Mouse (Mus musculus): ENCODE measurements around the gene Ywhaq. TPM values are rescaled to one million over a fixed set of nuclear protein-coding genes. Genes with fewer than 3 reads are reported as not detected.
A peak's percentile ranks its signal among the peaks of the same experiment; 100 is the strongest.

Gene Ywhaq
- total RNA-seq (2021), result 10 to 100 TPM; 81.9 to 99.8 TPM
- long read RNA-seq, experiment 1, transcript Ywhaq-202 (6 exons, 2,197 nt), result major isoform, 123 of 177 reads
- long read RNA-seq, experiment 1, transcript Ywhaq-201 (5 exons, 2,110 nt), result minor isoform, 21 of 177 reads
- long read RNA-seq, experiment 1, partial matches to known transcripts, result 2 of 177 reads
- long read RNA-seq, experiment 1, other reads (novel, unspliced or antisense), result 30 of 177 reads
- long read RNA-seq, experiment 2, transcript Ywhaq-202 (6 exons, 2,197 nt), result major isoform, 124 of 162 reads
- long read RNA-seq, experiment 2, transcript Ywhaq-201 (5 exons, 2,110 nt), result minor isoform, 18 of 162 reads
- long read RNA-seq, experiment 2, partial matches to known transcripts, result 0 of 162 reads
- long read RNA-seq, experiment 2, other reads (novel, unspliced or antisense), result 20 of 162 reads

DNA sequence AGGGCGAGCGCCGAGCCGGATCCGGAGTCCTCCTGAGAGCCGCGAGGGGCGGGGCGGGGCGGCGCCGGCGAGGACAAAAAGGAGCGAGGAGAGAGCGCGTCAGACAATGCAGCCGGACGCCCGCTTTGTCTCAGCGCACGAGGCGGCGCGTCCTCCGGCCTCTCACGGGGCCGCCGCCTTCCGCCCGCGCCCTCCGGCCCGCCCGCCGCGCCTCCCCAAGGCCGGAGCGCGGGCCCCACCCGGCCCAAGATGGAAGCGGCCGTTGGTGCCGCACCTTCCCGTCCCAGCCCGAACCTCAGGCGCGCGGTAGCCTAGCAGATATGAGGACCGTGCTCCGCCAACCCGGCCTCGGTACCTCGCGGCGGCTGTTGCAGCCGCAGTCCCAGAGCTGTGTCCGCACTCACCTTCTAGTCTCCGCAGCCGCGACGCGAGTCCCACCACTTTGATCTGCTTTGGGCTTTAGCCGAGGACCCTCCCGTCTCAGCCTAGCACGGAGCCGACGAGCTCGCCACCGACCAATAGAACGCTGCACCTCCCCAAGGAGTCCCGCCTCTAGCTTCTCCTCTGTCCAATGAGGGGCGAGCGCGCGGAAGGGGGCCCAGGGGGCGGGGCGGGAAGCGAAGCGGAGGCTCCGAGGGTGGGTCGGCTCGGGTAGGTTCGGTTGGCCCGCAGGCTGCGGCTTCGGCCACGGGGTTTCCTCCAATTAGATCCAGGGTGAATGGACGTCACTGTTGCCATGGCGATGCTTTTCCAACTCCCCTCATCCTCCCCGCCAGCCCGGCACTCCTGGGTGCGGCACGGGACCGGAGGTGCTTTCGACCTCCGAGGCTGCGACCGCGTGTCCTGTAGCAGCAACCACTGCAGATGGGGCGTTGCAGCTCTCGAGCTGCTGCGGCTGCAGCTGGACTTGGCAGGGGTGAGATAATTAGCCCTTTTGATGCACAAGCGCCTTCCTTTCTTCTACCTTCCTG lies at the start of gene Ywhaq:
TSS of gene Ywhaq (minus strand) at position 538 of the 971 bp plus-strand sequence.
- DNase-seq, result peak; percentile 95

GRCm38 (mm10) chr12:21463448-21463891 lies 46.0 kb upstream of the Ywhaq start:
- no peak for DNase-seq

DNA sequence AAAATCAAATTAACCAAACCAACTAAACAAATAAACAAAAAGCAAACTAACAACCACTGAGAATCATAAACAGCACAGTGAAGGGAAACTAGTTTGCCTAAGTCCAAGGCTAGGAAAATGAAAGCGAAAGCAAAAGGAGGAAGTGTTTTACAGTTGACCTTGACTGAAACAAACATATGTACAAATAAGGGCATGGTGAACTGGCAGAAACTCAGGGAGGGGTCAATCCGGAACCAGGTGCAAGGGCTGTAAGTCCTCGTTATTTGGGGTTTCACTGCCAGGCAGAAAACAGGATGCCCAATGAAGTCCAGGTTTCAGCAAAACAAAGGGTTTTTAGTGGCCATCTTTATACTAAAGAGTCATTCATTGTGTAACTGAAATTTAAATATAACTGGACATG lies 45.2 kb upstream of the Ywhaq start:
- no peak for DNase-seq

GRCm38 (mm10) chr12:21459681-21460080 lies 42.2 kb upstream of the Ywhaq start:
- DNase-seq, result no peak

- no peak for DNase-seq
Observed at GRCm38 (mm10) chr12:21456021-21456420, 38.6 kb upstream of the Ywhaq start.

GRCm38 (mm10) chr12:21451752-21452151 lies 34.3 kb upstream of the Ywhaq start:
- DNase-seq, result no peak

- DNase-seq, result no peak
Observed at GRCm38 (mm10) chr12:21451351-21451750, 33.9 kb upstream of the Ywhaq start.

- no peak for DNase-seq
Observed at GRCm38 (mm10) chr12:21443783-21444182, 26.3 kb upstream of the Ywhaq start.

DNA sequence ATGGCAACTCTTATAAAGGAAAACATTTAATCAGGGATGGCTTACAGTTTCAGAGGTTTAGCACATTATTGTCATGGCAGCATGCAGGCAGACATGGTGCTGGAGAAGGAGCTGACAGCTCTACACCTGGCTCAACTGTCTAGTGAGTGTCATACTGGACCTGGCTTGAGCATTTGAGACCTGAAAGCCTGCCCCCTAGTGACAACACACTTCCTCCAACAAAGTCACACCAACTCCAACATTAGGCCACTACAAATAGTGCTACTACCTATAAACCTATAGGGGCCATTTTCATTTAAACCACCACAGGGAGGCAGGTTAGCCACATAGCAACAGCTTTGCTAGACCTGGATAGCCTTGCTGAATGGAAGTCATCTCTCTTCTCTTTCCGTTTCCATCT lies 24.4 kb upstream of the Ywhaq start:
- no peak for DNase-seq

DNA sequence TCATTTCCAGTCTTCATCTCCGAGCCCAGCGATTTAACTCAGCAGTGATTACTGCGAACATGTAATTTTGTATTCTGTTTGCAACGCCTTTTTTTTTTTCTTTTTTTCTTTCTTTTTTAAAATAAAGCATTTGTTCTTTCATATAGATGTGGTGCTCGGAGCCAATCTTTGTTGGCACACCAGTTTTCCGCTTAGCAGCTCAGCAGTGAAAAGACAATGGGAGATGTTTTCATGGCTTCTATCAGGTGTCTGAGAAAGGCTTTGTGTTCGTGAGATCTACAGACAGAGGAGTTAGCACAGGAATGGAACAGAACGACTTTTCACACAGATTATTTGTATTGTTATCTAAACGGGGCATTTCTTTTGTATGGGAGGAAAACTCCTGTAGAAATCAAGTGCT lies 22.0 kb upstream of the Ywhaq start:
- DNase-seq, result no peak

- DNase-seq, result no peak
Observed at GRCm38 (mm10) chr12:21438750-21439394, 21.4 kb upstream of the Ywhaq start.

DNA sequence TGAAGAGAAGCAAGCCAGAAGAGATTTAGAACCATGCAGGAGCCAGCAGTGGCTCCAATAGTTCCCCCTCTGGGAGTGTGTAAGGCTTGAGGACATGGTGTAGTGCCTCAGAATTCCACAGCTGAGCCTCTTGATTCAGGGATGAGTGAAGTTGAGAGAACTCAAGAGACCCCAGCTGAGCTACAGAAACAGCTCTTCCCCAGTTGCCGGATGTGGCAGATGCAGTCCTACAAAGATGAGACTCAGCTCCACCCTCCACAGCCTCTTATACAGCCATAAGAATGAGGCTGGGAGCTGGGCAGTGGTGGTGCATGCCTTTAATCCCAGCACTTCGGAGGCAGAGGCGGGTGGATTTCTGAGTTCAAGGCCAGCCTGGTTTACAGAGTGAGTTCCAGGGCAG lies 20.9 kb upstream of the Ywhaq start:
- DNase-seq, result no peak

DNA sequence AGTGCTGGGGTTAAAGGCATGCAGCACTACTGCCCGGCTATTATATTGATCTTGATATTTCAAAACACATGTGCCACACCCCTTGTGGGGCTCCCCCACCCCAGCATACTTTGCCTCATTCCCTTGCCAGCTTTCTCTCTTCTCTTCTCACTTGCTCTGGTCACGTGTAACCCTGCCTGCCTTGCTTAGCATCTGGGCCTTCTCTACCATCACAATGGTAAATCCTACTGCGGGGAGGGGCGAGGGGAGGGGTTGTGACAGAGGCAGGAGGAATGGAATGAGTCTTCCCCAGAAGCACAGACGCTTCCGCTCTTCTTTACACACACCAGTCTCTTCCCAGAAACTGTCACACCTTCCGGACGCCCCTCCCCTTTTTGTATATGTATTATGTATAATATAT lies 14.5 kb upstream of the Ywhaq start:
- no peak for DNase-seq

GRCm38 (mm10) chr12:21431039-21431438 lies 13.6 kb upstream of the Ywhaq start:
- no peak for DNase-seq

GRCm38 (mm10) chr12:21430140-21430539 lies 12.7 kb upstream of the Ywhaq start:
- DNase-seq, result no peak

DNA sequence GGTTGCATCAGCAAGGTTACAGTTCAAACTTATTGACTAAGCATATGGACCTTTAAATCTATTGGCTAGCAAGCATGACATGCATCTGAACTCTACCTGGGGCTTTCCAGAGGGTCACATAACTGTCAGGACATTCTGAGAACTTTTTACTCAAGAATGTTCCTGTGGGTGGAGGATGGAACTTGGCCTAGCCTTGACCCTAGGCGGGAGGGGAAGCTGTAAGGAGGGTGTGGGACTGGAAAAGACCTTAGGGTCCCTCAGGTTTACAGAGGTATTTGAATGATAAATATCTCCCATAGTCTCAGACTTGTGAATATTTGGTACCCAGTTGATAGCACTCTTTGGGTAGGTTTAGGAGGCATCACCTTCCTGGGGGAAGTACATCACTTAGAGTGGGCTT lies 11.6 kb upstream of the Ywhaq start:
- DNase-seq, result no peak

GRCm38 (mm10) chr12:21426065-21426940 lies 8.9 kb upstream of the Ywhaq start:
- DNase-seq, result peak; percentile 62

- no peak for DNase-seq
Observed at GRCm38 (mm10) chr12:21424683-21425082, 7.2 kb upstream of the Ywhaq start.

DNA sequence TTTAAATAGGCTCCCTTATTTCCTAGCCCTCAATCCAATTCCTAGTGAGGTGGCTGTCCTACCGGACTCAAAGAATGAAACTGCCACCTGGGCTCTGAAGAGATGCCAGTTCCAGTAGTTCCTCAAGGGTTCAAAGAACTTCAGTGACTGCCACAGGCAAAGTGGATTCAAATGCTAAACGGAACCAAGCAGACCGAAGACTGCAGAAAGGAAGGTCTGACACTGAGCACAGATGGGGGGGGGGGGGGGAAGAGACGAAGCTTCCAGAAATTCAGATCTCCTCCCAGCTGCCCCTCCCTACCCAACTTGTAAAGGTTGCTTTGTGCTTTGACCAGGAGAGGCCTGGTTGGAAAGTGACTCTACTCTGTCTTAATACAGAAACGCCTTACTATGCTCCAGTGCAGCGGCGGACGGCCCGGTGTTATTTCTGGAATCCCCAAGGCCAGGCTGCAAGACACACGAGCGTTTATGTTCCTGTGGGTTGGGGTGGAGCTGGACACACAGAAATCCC lies 1.2 kb upstream of the Ywhaq start:
- no peak for DNase-seq

GRCm38 (mm10) chr12:21418083-21418482 lies 646 bp upstream of the Ywhaq start:
- DNase-seq, result no peak

DNA sequence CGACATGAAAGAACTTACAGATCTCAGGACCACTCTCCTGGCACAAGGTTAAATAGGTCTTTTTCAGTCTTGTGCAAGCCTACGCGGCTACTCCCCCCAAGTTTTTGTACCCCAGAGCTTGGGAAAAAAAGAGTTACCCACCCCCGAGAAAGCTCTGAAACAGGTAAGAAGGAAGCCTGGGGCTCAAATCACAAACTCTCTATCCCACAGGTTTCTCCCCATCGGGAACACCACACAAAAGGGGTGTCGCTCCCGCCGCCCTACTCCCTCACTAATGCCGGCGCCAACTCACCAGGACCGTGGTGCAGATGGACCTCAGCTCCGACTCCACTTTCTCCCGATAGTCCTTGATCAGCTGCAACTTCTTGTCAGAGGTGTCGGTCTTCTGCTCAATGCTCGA lies 931 bp downstream of the Ywhaq start:
- peak; percentile 22 for DNase-seq

Measured in gastrocnemius, postnatal 10 days (tissue).